ENCODE assay signal across 15 mouse cellular contexts in genomic region chr7:126121533-126121932, GRCm38 (mm10). TPM values are rescaled to one million over a fixed set of nuclear protein-coding genes. Genes with fewer than 3 reads are reported as not detected.
A peak's percentile ranks its signal among the peaks of the same experiment; 100 is the strongest.
DNase-seq lines count a peak whose midpoint lies in the region; ATAC-seq and TF ChIP-seq lines count a peak whose summit lies in the region.
"Had no signal": no experiment of that assay in that cellular context is flagged by ENCODE, and none has a peak within 500 bp of the region (broad histone marks: within the 10 kb centered on the region; RNA-seq: fewer than 3 reads in every experiment).

No protein-coding gene starts in this region.

- no peak overlapping the region for H3K27ac ChIP-seq in heart, embryonic 10.5 days
- H3K27ac ChIP-seq in lung, embryonic 14.5 days (ENCODE audit: low read depth), result no peak overlapping the region
- H3K27ac ChIP-seq in limb, embryonic 14.5 days (replicated peaks; ENCODE audit: low read depth, low read length), result no peak overlapping the region
- H3K27ac ChIP-seq in stomach, embryonic 14.5 days (ENCODE audit: low read length), result peak overlapping the region; percentile 39; the same call in 1 of the 2 replicates
- H3K27ac ChIP-seq in forebrain, postnatal 0 days (ENCODE audit: low read depth, low read length), result no peak overlapping the region
- H3K27ac ChIP-seq: embryonic facial prominence, embryonic 13.5 days; forebrain, embryonic 15.5 days; hindbrain, embryonic 10.5 days; midbrain, embryonic 12.5 days had no signal

- H3K9me3 ChIP-seq in heart, embryonic 10.5 days, result no peaks in the 10 kb centered on the region
- no peaks in the 10 kb centered on the region for H3K9me3 ChIP-seq in lung, embryonic 14.5 days (ENCODE audit: low read depth, low read length)
- no peaks in the 10 kb centered on the region for H3K9me3 ChIP-seq in limb, embryonic 14.5 days (ENCODE audit: control insufficient read depth, low read length)
- H3K9me3 ChIP-seq in stomach, embryonic 14.5 days (ENCODE audit: control insufficient read depth, low read depth, low read length), result no peaks in the 10 kb centered on the region
- no peaks in the 10 kb centered on the region for H3K9me3 ChIP-seq in forebrain, postnatal 0 days (ENCODE audit: low read length)
- H3K9me3 ChIP-seq: embryonic facial prominence, embryonic 13.5 days; forebrain, embryonic 15.5 days; hindbrain, embryonic 10.5 days; midbrain, embryonic 12.5 days had no signal

- no peak overlapping the region for H3K9ac ChIP-seq in lung, embryonic 14.5 days
- H3K9ac ChIP-seq in limb, embryonic 14.5 days (ENCODE audit: low read depth, low read length, severe bottlenecking), result no peak overlapping the region
- H3K9ac ChIP-seq in stomach, embryonic 14.5 days (replicated peaks; ENCODE audit: low read depth, low read length), result no peak overlapping the region
- no peak overlapping the region for H3K9ac ChIP-seq in forebrain, postnatal 0 days
- H3K9ac ChIP-seq: embryonic facial prominence, embryonic 13.5 days; forebrain, embryonic 15.5 days; midbrain, embryonic 12.5 days had no signal

- peaks cover 67% of the 10 kb centered on the region for H3K36me3 ChIP-seq in heart, embryonic 10.5 days
- peaks cover 70% of the 10 kb centered on the region for H3K36me3 ChIP-seq in lung, embryonic 14.5 days (ENCODE audit: insufficient read depth)
- peaks cover 71% of the 10 kb centered on the region for H3K36me3 ChIP-seq in limb, embryonic 14.5 days (ENCODE audit: control insufficient read depth, insufficient read depth, low read length)
- H3K36me3 ChIP-seq in stomach, embryonic 14.5 days (ENCODE audit: control insufficient read depth, insufficient read depth, low read length), result peaks cover 41% of the 10 kb centered on the region
- peaks cover 65% of the 10 kb centered on the region for H3K36me3 ChIP-seq in forebrain, postnatal 0 days (ENCODE audit: insufficient read depth)

- no peak for TF ChIP-seq CTCF in lung, embryonic 14.5 days (IDR thresholded peaks at IDR 0.05; ENCODE audit: low read depth)
- no peak for TF ChIP-seq CTCF in forebrain, postnatal 0 days (IDR thresholded peaks at IDR 0.05; ENCODE audit: low read depth)

- no peak overlapping the region for H3K4me2 ChIP-seq in lung, embryonic 14.5 days
- H3K4me2 ChIP-seq in limb, embryonic 14.5 days (replicated peaks; ENCODE audit: low read depth, low read length, severe bottlenecking), result no peak overlapping the region
- H3K4me2 ChIP-seq in stomach, embryonic 14.5 days (replicated peaks; ENCODE audit: low read depth, low read length), result no peak overlapping the region
- H3K4me2 ChIP-seq in forebrain, postnatal 0 days (ENCODE audit: low read depth), result no peak overlapping the region
- H3K4me2 ChIP-seq: embryonic facial prominence, embryonic 13.5 days; forebrain, embryonic 15.5 days; midbrain, embryonic 12.5 days had no signal

- intact Hi-C loops in left cerebral cortex, postnatal 36 days (cut with DNase I), result no loop called here

- ATAC-seq in lung, embryonic 14.5 days (ENCODE audit: insufficient read depth), result peak; percentile 35; the same call in 1 of the 2 replicates
- peak; percentile 47 for ATAC-seq in limb, embryonic 14.5 days (ENCODE audit: low FRiP score, low read depth)
- ATAC-seq in stomach, embryonic 14.5 days (ENCODE audit: insufficient number of reproducible peaks, insufficient read depth, low FRiP score, low read depth), result peak; percentile 46; the same call in 1 of the 2 replicates
- ATAC-seq in forebrain, postnatal 0 days, result no peak
- ATAC-seq: activated CD4-positive, CD25-positive, alpha-beta regulatory T cell, adult 4 months; CD4-positive, CD25-positive, alpha-beta regulatory T cell, adult 4 months; forebrain, embryonic 15.5 days had no signal

- H3K27me3 ChIP-seq in heart, embryonic 10.5 days (ENCODE audit: insufficient read depth, poor library complexity, severe bottlenecking), result no peaks in the 10 kb centered on the region
- no peaks in the 10 kb centered on the region for H3K27me3 ChIP-seq in lung, embryonic 14.5 days (ENCODE audit: insufficient read depth, low read length)
- no peaks in the 10 kb centered on the region for H3K27me3 ChIP-seq in limb, embryonic 14.5 days (ENCODE audit: control insufficient read depth, insufficient read depth, low read length)
- H3K27me3 ChIP-seq in stomach, embryonic 14.5 days (ENCODE audit: control insufficient read depth, insufficient read depth, low read length), result no peaks in the 10 kb centered on the region
- no peaks in the 10 kb centered on the region for H3K27me3 ChIP-seq in forebrain, postnatal 0 days (ENCODE audit: insufficient read depth, low read length)
- H3K27me3 ChIP-seq: embryonic facial prominence, embryonic 13.5 days; forebrain, embryonic 15.5 days; midbrain, embryonic 12.5 days had no signal

- no peak overlapping the region for H3K4me3 ChIP-seq in heart, embryonic 10.5 days
- no peak overlapping the region for H3K4me3 ChIP-seq in lung, embryonic 14.5 days (ENCODE audit: low read depth, low read length)
- H3K4me3 ChIP-seq in limb, embryonic 14.5 days (replicated peaks; ENCODE audit: low read length), result no peak overlapping the region
- H3K4me3 ChIP-seq in stomach, embryonic 14.5 days (ENCODE audit: low read depth, low read length), result no peak overlapping the region
- no peak overlapping the region for H3K4me3 ChIP-seq in forebrain, postnatal 0 days (ENCODE audit: low read depth, low read length)
- H3K4me3 ChIP-seq: embryonic facial prominence, embryonic 13.5 days; forebrain, embryonic 15.5 days; hindbrain, embryonic 10.5 days; midbrain, embryonic 12.5 days had no signal

- DNase-seq in heart, postnatal 4 days, result peak; percentile 51
- no peak for DNase-seq in heart, embryonic 10.5 days (ENCODE audit: low spot score)
- peak; percentile 32 for DNase-seq in lung, embryonic 14.5 days
- DNase-seq in lung, postnatal 25 days (ENCODE audit: low spot score), result no peak
- DNase-seq in limb, embryonic 14.5 days (ENCODE audit: low spot score), result peak; percentile 49
- DNase-seq in forebrain, postnatal 0 days, result no peak
- no peak for DNase-seq in left cerebral cortex, postnatal 36 days (ENCODE audit: low spot score in 2 of 2)
- DNase-seq: cerebellum, adult 11 months had no signal

- peaks cover 28% of the 10 kb centered on the region; the same call in 1 of the 2 replicates for H3K4me1 ChIP-seq in heart, embryonic 10.5 days
- H3K4me1 ChIP-seq in lung, embryonic 14.5 days (ENCODE audit: insufficient read depth), result no peaks in the 10 kb centered on the region
- H3K4me1 ChIP-seq in limb, embryonic 14.5 days (ENCODE audit: control insufficient read depth, insufficient read depth, low read length), result no peaks in the 10 kb centered on the region
- no peaks in the 10 kb centered on the region for H3K4me1 ChIP-seq in stomach, embryonic 14.5 days (ENCODE audit: control insufficient read depth, insufficient read depth, low read length)
- no peaks in the 10 kb centered on the region for H3K4me1 ChIP-seq in forebrain, postnatal 0 days (ENCODE audit: insufficient read depth)
- H3K4me1 ChIP-seq: embryonic facial prominence, embryonic 13.5 days; forebrain, embryonic 15.5 days; hindbrain, embryonic 10.5 days; midbrain, embryonic 12.5 days had no signal

- TF ChIP-seq POLR2A in limb, embryonic 14.5 days (IDR thresholded peaks at IDR 0.05; ENCODE audit: borderline replicate concordance, extremely low read depth, insufficient read depth, insufficient read length), result no peak

- 88% methylated on average over 4 of the region's 4 CpGs for WGBS in heart, embryonic 10.5 days
- 84% methylated on average over 4 of the region's 4 CpGs for WGBS in lung, embryonic 14.5 days
- WGBS in limb, embryonic 14.5 days, result 69% methylated on average over 4 of the region's 4 CpGs
- 90% methylated on average over 4 of the region's 4 CpGs for WGBS in stomach, embryonic 14.5 days
- WGBS in forebrain, postnatal 0 days, result 92% methylated on average over 4 of the region's 4 CpGs

RNA-seq across cellular contexts. Expression of gene Gsg1l, which starts 39.3 kb away (rescaled TPM):
- total RNA-seq in heart, postnatal 4 days (2021), result 10 to 100 TPM; 17.6 to 18.8 TPM
- polyA plus RNA-seq in heart, embryonic 10.5 days (2016; fragmentation: Nextera tagmentation; extraction: Ambion mirVana), result 3.1 and 7.2 TPM in 2 replicates
- 3.2 and 3.3 TPM in 2 replicates for polyA plus RNA-seq in lung, embryonic 14.5 days (2014; fragmentation: Nextera tagmentation; extraction: Ambion mirVana)
- 4.3 and 5.6 TPM in 2 replicates for polyA plus RNA-seq in limb, embryonic 14.5 days (2012; rRNA removed)
- 2.4 and 2.6 TPM in 2 replicates for polyA plus RNA-seq in limb, embryonic 14.5 days (2014; fragmentation: Nextera tagmentation; extraction: Ambion mirVana)
- polyA plus RNA-seq in stomach, embryonic 14.5 days (2014; fragmentation: Nextera tagmentation; extraction: Ambion mirVana), result 0.65 and 0.77 TPM in 2 replicates
- 16.4 and 20.0 TPM in 2 replicates for total RNA-seq in forebrain, postnatal 0 days (2014; rRNA removed)
- polyA plus RNA-seq in forebrain, postnatal 0 days (2015; fragmentation: Nextera tagmentation; extraction: Ambion mirVana), result 10.3 and 10.7 TPM in 2 replicates
- 10 to 100 TPM; 78.1 to 85.0 TPM for total RNA-seq in left cerebral cortex, postnatal 36 days (2021)
- polyA plus RNA-seq: activated CD4-positive, CD25-positive, alpha-beta regulatory T cell, adult 4 months; CD4-positive, CD25-positive, alpha-beta regulatory T cell, adult 4 months had no signal

Comparison
In these comparisons a context has a peak if more than half of its experiments do, and no peak if none do; other contexts are left out.
1. DNase-seq: peak in heart, postnatal 4 days (single experiment), lung, embryonic 14.5 days (single experiment) and limb, embryonic 14.5 days (single experiment); none in heart, embryonic 10.5 days (single experiment), lung, postnatal 25 days (single experiment), forebrain, postnatal 0 days (single experiment) and left cerebral cortex, postnatal 36 days (0 of 2).